Mouse (Mus musculus) neural tube, embryonic 12.5 days (tissue): ENCODE results near the gene Nubp1. TPM values are rescaled to one million over a fixed set of nuclear protein-coding genes. Genes with fewer than 3 reads are reported as not detected.

Experiments
- ATAC-seq: fragments of 200-750 bp; cut with Nextera tagmentation; 2 replicates; pipeline ENCODE4 v1.8.0; 2017; ENCODE audit warnings: low read depth, mild to moderate bottlenecking, moderate TSS enrichment, moderate library complexity; ENCODE audit not compliant: low FRiP score
- H3K27ac ChIP-seq: fragments of 300-500 bp; sonication (generic); 2 replicates; pipeline ENCODE4 v1.5.1; 2016
- H3K27me3 ChIP-seq: fragments of 300-500 bp; sonication (generic); replicated peaks from 2 replicates; pipeline ENCODE4 v1.6.1; 2016; ENCODE audit warnings: mild to moderate bottlenecking
- H3K36me3 ChIP-seq: fragments of 300-500 bp; sonication (generic); 2 replicates; pipeline ENCODE4 v1.6.1; 2016; ENCODE audit warnings: mild to moderate bottlenecking
- H3K4me1 ChIP-seq: fragments of 300-500 bp; sonication (generic); 2 replicates; pipeline ENCODE4 v1.6.1; 2016
- H3K4me2 ChIP-seq: fragments of 300-500 bp; sonication (generic); replicated peaks from 2 replicates; pipeline ENCODE4 v1.6.1; 2016; ENCODE audit warnings: mild to moderate bottlenecking
- H3K4me3 ChIP-seq: fragments of 300-500 bp; sonication (generic); 2 replicates; pipeline ENCODE4 v1.5.1; 2016
- H3K9ac ChIP-seq: fragments of 300-500 bp; sonication (generic); 2 replicates; pipeline ENCODE4 v1.6.1; 2016; ENCODE audit warnings: mild to moderate bottlenecking
- H3K9me3 ChIP-seq: fragments of 300-500 bp; sonication (generic); 2 replicates; pipeline ENCODE4 v1.6.1; 2016; ENCODE audit warnings: mild to moderate bottlenecking
- WGBS: fragments of 180-500 bp; shearing (Covaris S2); methylation state at CpG from one replicate; pipeline ENCODE4 v1.1.7; 2016; 5-methylcytosine and 5-hydroxymethylcytosine counted together
- polyA plus RNA-seq: library from polyadenylated mRNA; unstranded; fragments of >200 nt; fragmentation: Nextera tagmentation; extraction: Ambion mirVana; gene quantifications from 2 replicates; pipeline ENCODE4 v1.2.1, GENCODE M21; 2016

The Nubp1 gene
- polyA plus RNA-seq, 1 experiment from 2014 or later, result 55.5 TPM

DNA sequence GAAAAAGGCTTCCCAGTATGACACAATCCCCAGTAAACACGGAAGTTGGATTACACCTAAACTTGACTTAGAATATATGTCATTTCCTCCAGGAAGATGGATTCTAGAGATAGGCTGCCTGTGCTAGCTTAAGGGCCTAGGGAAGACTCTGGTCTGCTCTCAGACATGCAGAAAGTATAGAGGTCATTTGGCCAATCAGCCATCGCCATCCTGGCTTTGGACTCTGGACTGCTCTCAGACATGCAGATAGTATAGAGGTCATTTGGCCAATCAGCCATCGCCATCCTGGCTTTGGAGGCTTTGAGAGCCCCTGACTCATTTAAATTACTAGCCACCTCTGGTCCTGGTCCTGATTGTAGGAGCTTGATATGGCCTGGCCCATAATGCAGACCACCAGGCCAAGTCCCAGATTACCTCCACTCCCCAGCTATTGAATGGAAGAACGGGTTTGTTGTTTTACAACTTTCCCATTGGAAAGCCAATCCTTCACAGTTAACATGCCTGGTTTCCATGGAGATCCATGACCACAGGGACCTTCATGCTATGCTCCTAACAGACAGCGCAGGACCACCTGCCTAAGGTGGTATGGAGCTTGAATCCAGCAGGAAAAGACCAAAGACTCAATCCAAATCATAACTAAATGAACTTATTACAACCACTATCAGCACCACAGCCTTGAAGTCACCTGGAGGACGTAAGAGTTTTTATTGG lies 42.3 kb downstream of the Nubp1 start:
- H3K4me3 ChIP-seq, result no peak overlapping the region
- no peak overlapping the region for H3K27ac ChIP-seq
- no peak overlapping the region for H3K9ac ChIP-seq
- H3K36me3 ChIP-seq, result no peaks in the 10 kb centered on the region
- no peaks in the 10 kb centered on the region for H3K9me3 ChIP-seq
- no peak overlapping the region for H3K4me2 ChIP-seq
- H3K27me3 ChIP-seq, result no peaks in the 10 kb centered on the region
- WGBS, result 54% methylated on average over 6 of the region's 6 CpGs
- no peak for ATAC-seq
- 0 out of 2 replicates have a peak, but pooled peaks cover 6% of the 10 kb centered on the region for H3K4me1 ChIP-seq

DNA sequence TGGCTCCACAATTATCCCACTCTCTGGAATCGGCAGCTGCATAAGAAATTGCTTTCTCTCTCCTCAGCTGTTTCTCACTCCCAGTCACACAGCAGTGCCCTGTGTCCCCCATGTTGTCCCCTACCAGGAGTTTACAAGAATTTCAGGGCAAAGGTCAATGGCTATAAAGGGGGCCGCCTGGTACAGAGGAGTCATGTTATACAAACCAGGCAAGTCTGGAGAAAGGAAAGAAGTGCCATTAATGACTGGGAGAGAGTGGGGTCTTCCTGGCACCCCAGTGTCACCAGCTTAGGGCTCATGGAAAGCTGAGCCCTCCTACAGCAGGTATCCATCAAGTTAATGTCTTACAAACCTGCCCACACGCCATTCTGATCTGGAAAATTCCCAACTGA lies 42.8 kb downstream of the Nubp1 start:
- WGBS, result 16% methylated on average over 3 of the region's 3 CpGs
- ATAC-seq, result no peak
- Histone ChIP-seq H3K4me1 (0 out of 2 replicates have a peak, but pooled peaks cover 6% of the 10 kb centered on the region), H3K4me2 (no peak overlapping the region), H3K9me3 (no peaks in the 10 kb centered on the region), H3K4me3 (no peak overlapping the region), H3K27ac (no peak overlapping the region), H3K36me3 (no peaks in the 10 kb centered on the region), H3K9ac (no peak overlapping the region), H3K27me3 (no peaks in the 10 kb centered on the region)

- H3K27me3 ChIP-seq, result no peaks in the 10 kb centered on the region
- H3K36me3 ChIP-seq, result no peaks in the 10 kb centered on the region
- no peaks in the 10 kb centered on the region for H3K4me1 ChIP-seq
- WGBS, result 86% methylated on average over 2 of the region's 2 CpGs
- ATAC-seq, result no peak
- H3K27ac ChIP-seq, result no peak overlapping the region
- no peak overlapping the region for H3K9ac ChIP-seq
- H3K4me3 ChIP-seq, result no peak overlapping the region
- H3K9me3 ChIP-seq, result no peaks in the 10 kb centered on the region
- H3K4me2 ChIP-seq, result no peak overlapping the region
Observed at GRCm38 (mm10) chr16:10460188-10460587, 48.4 kb downstream of the Nubp1 start.

GRCm38 (mm10) chr16:10461178-10461577 lies 49.4 kb downstream of the Nubp1 start:
- no peaks in the 10 kb centered on the region for H3K9me3 ChIP-seq
- H3K36me3 ChIP-seq, result no peaks in the 10 kb centered on the region
- no peak overlapping the region for H3K4me3 ChIP-seq
- no peak overlapping the region for H3K9ac ChIP-seq
- H3K4me1 ChIP-seq, result no peaks in the 10 kb centered on the region
- H3K27me3 ChIP-seq, result no peaks in the 10 kb centered on the region
- ATAC-seq, result no peak
- no peak overlapping the region for H3K4me2 ChIP-seq
- H3K27ac ChIP-seq, result no peak overlapping the region
- WGBS, result 88% methylated on average over 2 of the region's 2 CpGs

- Histone ChIP-seq H3K4me1 (no peaks in the 10 kb centered on the region), H3K27ac (no peak overlapping the region), H3K4me2 (no peak overlapping the region), H3K9ac (no peak overlapping the region), H3K4me3 (no peak overlapping the region), H3K27me3 (no peaks in the 10 kb centered on the region), H3K9me3 (no peaks in the 10 kb centered on the region), H3K36me3 (no peaks in the 10 kb centered on the region)
- 39% methylated on average over 4 of the region's 4 CpGs for WGBS
- no peak for ATAC-seq
Observed at GRCm38 (mm10) chr16:10465011-10465681, 53.4 kb downstream of the Nubp1 start.

- Histone ChIP-seq H3K9me3 (no peaks in the 10 kb centered on the region), H3K36me3 (no peaks in the 10 kb centered on the region), H3K27ac (no peak overlapping the region), H3K27me3 (no peaks in the 10 kb centered on the region), H3K4me1 (no peaks in the 10 kb centered on the region), H3K4me3 (no peak overlapping the region), H3K4me2 (no peak overlapping the region), H3K9ac (no peak overlapping the region)
- no peak for ATAC-seq
- WGBS, result 45% methylated on average over 11 of the region's 11 CpGs
Observed at GRCm38 (mm10) chr16:10467391-10468107, 55.8 kb downstream of the Nubp1 start.

DNA sequence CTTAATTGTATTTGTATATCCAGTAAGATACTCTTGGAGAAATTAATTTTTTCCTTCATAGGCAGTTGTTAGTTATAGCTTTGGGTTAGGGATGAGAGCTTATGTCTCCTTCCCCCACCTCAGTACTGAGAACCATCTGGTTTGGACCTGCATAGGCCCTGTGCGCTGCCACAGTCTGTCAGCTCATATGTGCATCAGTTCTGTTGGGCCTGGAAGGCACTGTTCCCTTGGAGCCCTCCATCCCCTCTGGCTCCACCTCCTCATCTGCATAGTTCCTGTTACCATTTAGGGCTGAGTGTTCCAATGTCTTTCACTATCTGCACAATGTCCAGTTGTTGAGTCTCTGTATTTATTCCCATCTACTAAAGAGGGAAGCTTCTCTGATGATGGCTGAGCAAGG lies 56.5 kb downstream of the Nubp1 start:
- Histone ChIP-seq H3K27me3 (no peaks in the 10 kb centered on the region), H3K27ac (no peak overlapping the region), H3K9me3 (no peaks in the 10 kb centered on the region), H3K4me1 (no peaks in the 10 kb centered on the region), H3K36me3 (no peaks in the 10 kb centered on the region), H3K9ac (no peak overlapping the region), H3K4me3 (no peak overlapping the region), H3K4me2 (no peak overlapping the region)
- ATAC-seq, result no peak
- WGBS, result 76% methylated on average over 1 of the region's 1 CpGs

GRCm38 (mm10) chr16:10471950-10472349 lies 60.2 kb downstream of the Nubp1 start:
- Histone ChIP-seq H3K27me3 (no peaks in the 10 kb centered on the region), H3K36me3 (no peaks in the 10 kb centered on the region)

More at GRCm38 (mm10) chr16:10471950-10472349, 60.2 kb downstream of the Nubp1 start:
- Histone ChIP-seq H3K4me2 (no peak overlapping the region), H3K4me1 (no peaks in the 10 kb centered on the region), H3K4me3 (no peak overlapping the region), H3K9me3 (no peaks in the 10 kb centered on the region), H3K27ac (no peak overlapping the region), H3K9ac (no peak overlapping the region)
- ATAC-seq, result no peak
- WGBS, result 89% methylated on average over 3 of the region's 3 CpGs

Other genes with a start within 250 kb of the Nubp1 start
- not detected in 2 replicates for gene Rpl39l, start 241.7 kb upstream of the Nubp1 start, polyA plus RNA-seq
- 0.44 and 0.52 TPM in 2 replicates for gene Atf7ip2, start 219.2 kb upstream of the Nubp1 start, polyA plus RNA-seq
- 2.5 TPM in 2 replicates for gene Emp2, start 98.0 kb upstream of the Nubp1 start, polyA plus RNA-seq
- 0.65 and 0.82 TPM in 2 replicates for gene Tekt5, start 16.5 kb upstream of the Nubp1 start, polyA plus RNA-seq
- gene Tvp23a, start 35.4 kb downstream of the Nubp1 start, polyA plus RNA-seq, result 33.2 and 33.8 TPM in 2 replicates
- gene Ciita, start 68.1 kb downstream of the Nubp1 start, polyA plus RNA-seq, result 0.33 and 0.45 TPM in 2 replicates
- 26.7 and 27.9 TPM in 2 replicates for gene Dexi, start 131.1 kb downstream of the Nubp1 start, polyA plus RNA-seq
- 57.2 TPM in 2 replicates for gene Clec16a, start 133.4 kb downstream of the Nubp1 start, polyA plus RNA-seq